Mouse (Mus musculus): ENCODE results near the gene Gm20388.
A peak's percentile ranks its signal among the peaks of the same experiment; 100 is the strongest.

The Gm20388 gene

DNA sequence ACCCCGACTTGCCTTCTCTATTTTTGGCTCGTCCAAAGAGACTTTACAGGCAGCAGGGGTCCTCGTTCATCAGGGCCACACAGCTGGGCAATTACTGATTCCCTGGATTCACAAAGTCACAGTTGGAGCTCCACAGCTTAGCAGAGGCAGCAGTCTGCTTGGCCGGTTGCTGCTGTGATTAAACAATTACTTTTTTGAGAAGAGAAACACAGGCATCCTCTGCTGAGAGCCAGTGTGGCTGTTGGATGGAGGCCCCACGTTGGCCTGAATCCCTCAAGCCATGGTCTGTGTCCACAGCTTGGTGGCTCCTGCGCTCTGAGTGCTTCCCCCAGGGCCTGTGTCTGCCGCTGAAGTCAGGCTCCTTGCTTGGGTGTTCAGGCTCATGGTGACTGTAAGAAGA, 2904.0 kb downstream of the Gm20388 start:
- DNase-seq (ENCODE audit: inconsistent ontology term): peak; percentile 69

DNA sequence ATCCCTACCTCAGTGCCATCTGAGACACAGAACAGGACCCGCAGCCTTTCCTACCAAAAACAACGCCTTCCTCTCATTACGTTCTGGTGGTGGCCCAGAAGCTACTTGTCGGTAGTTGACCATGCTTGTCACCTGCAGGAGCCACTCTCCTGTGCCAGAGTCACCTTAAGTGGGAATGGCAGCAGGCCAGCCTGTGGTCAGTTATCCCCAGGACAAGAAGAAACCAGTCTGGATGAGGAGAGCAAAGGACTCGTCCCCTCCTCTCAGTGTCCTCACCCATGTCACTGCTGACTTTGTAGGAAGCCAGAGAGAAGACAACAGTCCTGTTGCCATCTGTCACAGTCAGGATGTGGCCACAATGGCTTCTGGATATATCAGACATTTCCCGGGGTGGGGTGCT, 2906.3 kb downstream of the Gm20388 start:
- no peak for DNase-seq (ENCODE audit: inconsistent ontology term)

- DNase-seq (ENCODE audit: inconsistent ontology term): no peak
Measured at GRCm38 (mm10) chr8:122817724-122818496, 2907.3 kb downstream of the Gm20388 start.

- no peak for DNase-seq (ENCODE audit: inconsistent ontology term)
Measured at GRCm38 (mm10) chr8:122819776-122820175, 2909.1 kb downstream of the Gm20388 start.

DNA sequence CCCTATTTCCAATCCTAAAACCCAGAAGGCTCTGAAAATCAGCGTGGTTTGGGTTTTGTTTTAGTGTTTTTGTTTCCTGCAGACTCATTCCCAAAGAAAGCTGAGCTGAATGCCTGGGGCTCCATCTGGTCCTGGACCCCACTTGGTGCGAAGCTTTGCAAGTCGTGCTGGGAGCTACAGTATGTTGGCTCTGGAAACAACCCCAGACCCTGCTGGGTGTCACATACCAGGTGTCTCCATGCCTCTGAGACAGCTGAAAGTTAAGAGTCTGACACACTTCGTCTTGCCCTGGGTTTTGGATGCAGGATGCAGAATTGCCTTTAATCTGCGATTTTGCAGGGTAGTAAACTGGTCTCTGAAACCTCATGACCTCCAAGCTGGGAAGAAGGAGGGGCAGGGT, 2913.9 kb downstream of the Gm20388 start:
- DNase-seq (ENCODE audit: inconsistent ontology term): no peak

DNA sequence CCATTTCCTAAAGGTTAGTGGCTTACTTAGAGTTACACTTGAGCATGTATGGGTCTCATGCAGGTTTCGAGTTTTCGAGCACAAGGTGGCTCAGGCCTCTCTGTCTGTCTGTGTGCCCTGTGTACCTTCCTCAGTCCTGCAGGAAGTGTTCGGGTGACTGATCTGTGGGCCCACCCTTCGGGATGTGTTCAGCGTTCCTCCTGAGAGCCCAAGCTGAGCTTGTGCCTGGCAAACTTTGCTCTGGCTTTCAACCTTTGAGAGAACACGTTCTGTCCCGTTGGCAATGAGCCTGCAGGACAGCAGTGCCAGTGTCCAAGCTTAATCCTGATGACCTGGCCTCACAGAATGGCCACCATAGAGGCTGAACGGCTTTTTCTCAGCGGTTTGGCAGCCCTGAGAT, 2914.3 kb downstream of the Gm20388 start:
- no peak for DNase-seq (ENCODE audit: inconsistent ontology term)

GRCm38 (mm10) chr8:122825408-122825807, 2914.8 kb downstream of the Gm20388 start:
- peak; percentile 34 for DNase-seq (ENCODE audit: inconsistent ontology term)

DNA sequence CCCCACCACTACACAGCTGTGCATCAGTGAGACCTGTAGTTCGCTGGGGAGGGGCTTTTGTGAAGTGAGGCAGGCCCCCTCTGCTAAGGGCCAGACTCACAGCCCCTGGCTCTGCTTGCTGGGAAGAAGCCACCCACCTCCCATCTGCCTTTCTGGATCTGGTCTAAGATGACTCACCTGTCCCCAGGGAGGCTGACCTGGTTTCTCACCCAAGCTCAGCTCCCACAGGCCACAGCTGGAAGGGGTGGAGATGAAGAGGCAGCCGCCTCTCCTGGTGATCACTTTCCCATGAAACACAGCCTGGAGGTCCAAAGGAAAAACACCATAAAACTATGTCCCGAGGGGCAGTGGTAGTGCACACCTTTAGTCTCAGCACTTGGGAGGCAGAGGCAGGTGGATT, 2918.8 kb downstream of the Gm20388 start:
- DNase-seq (ENCODE audit: inconsistent ontology term): no peak

DNA sequence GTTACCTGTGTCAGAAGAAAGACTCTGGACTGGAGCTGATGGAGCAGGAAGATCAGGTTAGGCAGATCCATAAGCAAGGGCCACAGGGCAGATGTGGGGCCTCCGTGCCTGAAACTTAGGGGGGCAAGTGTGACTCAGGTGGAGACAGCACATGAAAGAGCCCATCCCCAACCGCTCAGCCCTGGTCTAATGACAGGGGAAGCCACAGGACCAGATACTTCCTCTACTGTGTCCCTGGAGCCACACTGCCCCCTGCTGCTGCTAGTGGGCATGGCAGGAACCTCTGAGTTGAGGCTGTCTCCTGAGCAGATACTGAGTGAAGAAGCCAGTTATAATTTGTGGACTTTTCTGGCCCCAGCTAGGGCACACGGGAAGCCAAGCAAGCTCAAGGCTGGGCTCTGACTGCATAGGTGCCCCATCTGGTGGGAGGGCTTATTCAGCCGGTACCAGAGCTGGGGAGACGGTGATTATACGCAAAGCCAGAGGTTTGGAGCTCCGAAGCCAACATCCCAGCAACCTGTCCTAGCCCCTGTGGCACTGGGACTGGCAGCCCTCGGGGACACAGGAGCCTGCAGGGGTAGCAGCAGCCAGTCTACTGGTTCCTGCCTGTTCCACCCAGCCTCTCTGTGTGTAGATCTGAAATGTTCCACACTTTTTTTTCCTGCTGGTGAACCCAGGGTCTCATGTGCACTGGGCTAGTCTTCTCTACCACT, 2919.9 kb downstream of the Gm20388 start:
- peak; percentile 85 for DNase-seq (ENCODE audit: inconsistent ontology term)

GRCm38 (mm10) chr8:122834416-122834815, 2923.8 kb downstream of the Gm20388 start:
- no peak for DNase-seq (ENCODE audit: inconsistent ontology term)

- DNase-seq (ENCODE audit: inconsistent ontology term): peak; percentile 59
Measured at GRCm38 (mm10) chr8:122834971-122835370, 2924.3 kb downstream of the Gm20388 start.

- DNase-seq (ENCODE audit: inconsistent ontology term): no peak
Measured at GRCm38 (mm10) chr8:122836199-122836598, 2925.6 kb downstream of the Gm20388 start.

DNA sequence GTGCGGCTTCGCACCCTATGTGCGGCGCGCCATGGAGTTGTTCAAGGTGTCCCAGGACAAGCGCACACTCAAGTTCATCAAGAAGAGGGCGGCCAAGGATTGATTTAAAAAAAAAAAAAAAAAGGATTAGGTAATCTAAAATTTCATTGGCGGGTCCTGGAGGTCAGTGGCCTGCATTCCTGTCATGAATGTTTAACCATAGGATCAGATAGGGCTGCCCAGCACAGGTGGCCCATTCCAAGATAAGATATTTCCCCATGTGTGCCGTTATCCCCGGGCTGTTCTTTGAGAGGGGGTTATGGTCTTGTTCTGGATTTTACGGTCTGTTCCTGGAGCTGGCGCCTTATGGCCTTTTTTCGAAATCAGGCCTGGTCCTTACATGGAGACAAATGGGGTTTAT, 2926.1 kb downstream of the Gm20388 start:
- DNase-seq (ENCODE audit: inconsistent ontology term): no peak

DNA sequence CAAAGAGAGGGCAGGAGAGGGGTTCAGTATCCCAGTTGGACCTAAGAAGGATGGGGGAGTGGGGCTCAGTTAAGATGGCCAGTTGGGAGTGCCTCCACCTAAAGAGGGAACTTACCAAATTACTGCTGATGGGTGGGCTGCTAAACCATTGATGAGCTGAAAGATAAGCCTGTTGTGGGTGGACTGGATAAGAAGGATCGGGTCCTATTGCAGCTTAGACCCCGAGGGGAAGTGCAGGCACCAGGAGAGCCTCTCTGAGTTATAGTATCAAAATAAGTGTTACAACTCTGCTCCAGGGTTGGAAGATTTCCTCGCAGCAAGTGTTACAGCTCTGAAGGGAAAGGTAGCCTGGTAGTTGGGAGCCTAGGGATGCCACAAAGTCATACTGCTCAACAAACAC, 2933.5 kb downstream of the Gm20388 start:
- DNase-seq (ENCODE audit: inconsistent ontology term): no peak

- DNase-seq (ENCODE audit: inconsistent ontology term): no peak
Measured at GRCm38 (mm10) chr8:122845662-122846061, 2935.0 kb downstream of the Gm20388 start.

- DNase-seq (ENCODE audit: inconsistent ontology term): peak; percentile 68
Measured at GRCm38 (mm10) chr8:122847829-122848561, 2937.4 kb downstream of the Gm20388 start, which contains the start of gene Cdh15. Gene Cdh15, plus strand, starts transcription at chr8:122847966.

DNA sequence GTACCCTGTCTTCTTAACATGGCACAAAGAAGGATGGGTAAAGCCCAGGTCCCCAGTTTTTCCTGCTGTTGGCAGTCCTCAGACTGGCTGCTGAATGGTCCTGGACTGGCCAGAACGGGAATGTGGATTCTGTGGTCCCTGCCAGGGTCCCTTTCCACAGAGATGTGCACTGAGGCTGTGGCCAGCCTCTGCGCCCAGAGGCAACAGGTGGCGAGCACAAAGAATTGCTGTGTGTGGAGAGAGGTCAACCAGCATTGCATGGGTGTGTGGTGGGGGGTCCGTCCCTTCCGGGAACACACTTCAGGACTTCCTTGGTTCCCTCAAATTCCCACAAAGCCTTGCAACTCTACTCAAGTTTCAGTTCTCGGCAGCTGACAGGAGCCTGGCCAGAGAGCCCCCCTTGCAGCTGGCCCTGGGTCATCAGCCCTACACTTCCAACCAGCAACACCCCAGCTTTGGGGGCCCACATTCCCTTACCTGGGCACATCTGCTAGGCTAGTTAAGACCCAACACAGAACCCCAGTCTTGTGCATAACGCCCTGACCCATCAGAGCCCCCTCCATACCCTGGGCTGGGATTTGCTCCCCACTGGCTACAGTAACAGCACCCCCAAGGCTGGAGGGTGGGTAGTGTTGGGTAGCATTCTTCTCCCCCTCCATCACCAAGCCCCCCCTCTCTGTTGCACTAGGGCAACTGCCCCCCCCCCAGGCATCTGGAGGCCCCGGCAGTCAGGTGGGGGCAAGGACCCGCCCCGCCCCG, 2938.7 kb downstream of the Gm20388 start:
- DNase-seq (ENCODE audit: inconsistent ontology term): no peak

GRCm38 (mm10) chr8:122850641-122851240, 2940.1 kb downstream of the Gm20388 start:
- no peak for DNase-seq (ENCODE audit: inconsistent ontology term)

DNA sequence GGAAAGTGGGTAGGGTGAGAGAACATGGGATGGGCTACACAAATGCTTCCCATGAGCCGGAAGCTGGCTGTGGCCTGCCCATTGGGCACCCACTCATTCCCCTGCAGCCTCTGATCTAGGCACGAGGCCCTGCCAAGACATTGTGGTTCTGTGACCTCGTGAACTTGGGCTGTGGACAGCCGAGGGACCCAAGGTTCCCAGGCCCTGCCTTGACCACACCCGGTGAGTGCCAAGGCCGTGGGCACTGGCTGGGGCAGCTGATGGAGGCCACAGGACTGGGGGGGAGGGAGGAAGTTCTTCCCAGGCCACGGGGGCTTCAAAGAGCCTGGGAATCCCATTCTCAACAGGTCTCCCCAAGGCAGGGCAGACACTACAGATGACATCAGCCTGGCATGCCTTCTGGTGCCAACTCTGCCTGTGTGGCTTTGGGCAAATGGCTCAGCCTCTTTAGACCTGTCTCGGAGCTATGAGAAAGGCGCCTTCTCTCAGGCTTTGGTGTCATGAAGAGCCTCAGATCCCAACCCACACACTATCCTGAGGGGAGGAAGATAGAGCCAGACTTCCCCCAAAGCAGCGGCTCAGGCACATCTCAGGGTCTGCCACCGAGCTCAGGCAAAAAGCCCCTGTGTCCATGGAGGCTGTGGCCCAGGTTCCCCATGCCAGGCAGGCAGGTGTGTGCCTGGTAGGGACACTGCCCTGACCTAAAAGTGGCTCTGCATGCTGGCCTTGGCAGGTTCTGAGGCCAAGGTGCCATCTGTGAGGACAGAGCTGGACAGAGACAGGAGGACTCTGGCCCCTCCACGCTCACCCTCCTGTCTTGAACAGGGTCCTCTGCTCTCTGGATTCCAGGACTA, 2941.3 kb downstream of the Gm20388 start:
- peak; percentile 72 for DNase-seq (ENCODE audit: inconsistent ontology term)

DNA sequence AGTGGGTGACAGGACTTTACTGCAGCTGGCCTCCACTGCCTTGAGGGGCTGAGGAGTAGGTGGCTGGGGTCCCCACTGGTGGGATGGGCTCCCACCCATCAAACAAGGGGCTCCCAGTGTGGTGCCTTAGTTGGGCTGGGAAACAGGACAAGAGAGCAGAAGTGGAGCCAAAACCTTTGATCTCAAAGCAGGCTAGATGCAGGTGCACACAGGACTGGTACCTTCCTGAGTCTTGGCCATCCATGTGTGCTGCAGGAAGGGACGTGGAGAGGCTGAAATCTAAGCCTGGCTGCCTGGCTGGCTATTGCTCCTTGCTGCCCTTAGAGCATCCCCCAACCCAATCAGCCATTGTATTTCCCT, 2941.9 kb downstream of the Gm20388 start:
- no peak for DNase-seq (ENCODE audit: inconsistent ontology term)

Data from Muller cell, postnatal 12 days (primary cell).